Mouse (Mus musculus) embryonic facial prominence, embryonic 11.5 days (tissue): ENCODE measurements around the gene Stpg4. TPM values are rescaled to one million over a fixed set of nuclear protein-coding genes. Genes with fewer than 3 reads are reported as not detected.
A peak's percentile ranks its signal among the peaks of the same experiment; 100 is the strongest.

ENCODE experiments used
- ATAC-seq: fragments of 200-750 bp; cut with Nextera tagmentation; replicated peaks from 2 replicates; pipeline ENCODE4 v1.8.0; 2017; ENCODE audit warnings: low read depth; ENCODE audit not compliant: insufficient number of reproducible peaks, low FRiP score, low TSS enrichment
- DNase-seq: peaks from one replicate; pipeline ENCODE4 v3.0.0-alpha.2; 2015; ENCODE audit warnings: low spot score
- H3K27ac ChIP-seq: fragments of 300-500 bp; sonication (generic); replicated peaks from 2 replicates; pipeline ENCODE4 v1.5.1; 2014; ENCODE audit warnings: mild to moderate bottlenecking, low read depth, low read length, control low read depth
- H3K27me3 ChIP-seq: fragments of 300-500 bp; sonication (generic); 2 replicates; pipeline ENCODE4 v1.6.1; 2014; ENCODE audit warnings: mild to moderate bottlenecking, low read length, moderate library complexity, mixed read lengths; ENCODE audit not compliant: control insufficient read depth, insufficient read depth
- H3K36me3 ChIP-seq: fragments of 300-500 bp; sonication (generic); replicated peaks from 2 replicates; pipeline ENCODE4 v1.6.1; 2014; ENCODE audit warnings: low read depth, mild to moderate bottlenecking, low read length, moderate library complexity, mixed read lengths; ENCODE audit not compliant: control insufficient read depth, insufficient read depth
- H3K4me1 ChIP-seq: fragments of 300-500 bp; sonication (generic); 2 replicates; pipeline ENCODE4 v1.6.1; 2014; ENCODE audit warnings: low read length, mixed read lengths; ENCODE audit not compliant: control insufficient read depth, insufficient read depth
- H3K4me2 ChIP-seq: fragments of 300-500 bp; sonication (generic); 2 replicates; pipeline ENCODE4 v1.6.1; 2014; ENCODE audit warnings: low read depth, mild to moderate bottlenecking, control low read depth, low read length, moderate library complexity
- H3K4me3 ChIP-seq: fragments of 300-500 bp; sonication (generic); 2 replicates; pipeline ENCODE4 v1.5.1; 2014; ENCODE audit warnings: low read depth, low read length, control low read depth
- H3K9ac ChIP-seq: fragments of 300-500 bp; sonication (generic); replicated peaks from 2 replicates; pipeline ENCODE4 v1.6.1; 2014; ENCODE audit warnings: mild to moderate bottlenecking, control low read depth, low read length
- H3K9me3 ChIP-seq: fragments of 300-500 bp; sonication (generic); replicated peaks from 2 replicates; pipeline ENCODE4 v1.6.1; 2016; ENCODE audit warnings: mild to moderate bottlenecking, low read length, inconsistent platforms, mixed read lengths; ENCODE audit not compliant: control insufficient read depth
- WGBS: fragments of 180-500 bp; shearing (Covaris S2); extraction: QIAGEN DNeasy Blood & Tissue Kit; methylation state at CpG from one replicate; pipeline ENCODE4 v1.1.7; 2014; 5-methylcytosine and 5-hydroxymethylcytosine counted together
- polyA plus RNA-seq: library from polyadenylated mRNA; unstranded; fragments of >200 nt; fragmentation: Nextera tagmentation; extraction: Ambion mirVana; gene quantifications from 2 replicates; pipeline ENCODE4 v1.2.1, GENCODE M21; 2014

Gene Stpg4
- polyA plus RNA-seq, 1 experiment from 2014 or later = not detected

- Histone ChIP-seq H3K27ac (no peak overlapping the region), H3K9ac (no peak overlapping the region), H3K4me2 (no peak overlapping the region), H3K4me3 (no peak overlapping the region), H3K9me3 (no peaks in the 10 kb centered on the region), H3K27me3 (no peaks in the 10 kb centered on the region), H3K36me3 (no peaks in the 10 kb centered on the region), H3K4me1 (no peaks in the 10 kb centered on the region)
- ATAC-seq (no peak), DNase-seq (no peak)
- 46% methylated on average over 5 of the region's 5 CpGs for WGBS
These were observed 40.5 kb downstream of the Stpg4 start for GRCm38 (mm10) chr17:87387068-87387467.

GRCm38 (mm10) chr17:87385835-87386234 lies 41.7 kb downstream of the Stpg4 start:
- Histone ChIP-seq H3K4me2 (no peak overlapping the region), H3K9ac (no peak overlapping the region), H3K27me3 (no peaks in the 10 kb centered on the region), H3K36me3 (no peaks in the 10 kb centered on the region), H3K27ac (no peak overlapping the region), H3K9me3 (no peaks in the 10 kb centered on the region), H3K4me3 (no peak overlapping the region), H3K4me1 (no peaks in the 10 kb centered on the region)
- 84% methylated on average over 3 of the region's 3 CpGs for whole genome bisulfite sequencing
- DNase-seq (no peak), ATAC-seq (no peak)

- no peak overlapping the region for H3K4me3 ChIP-seq
- H3K9me3 ChIP-seq = no peaks in the 10 kb centered on the region
- no peaks in the 10 kb centered on the region for H3K36me3 ChIP-seq
- DNase-seq (no peak), ATAC-seq (no peak)
- no peaks in the 10 kb centered on the region for H3K27me3 ChIP-seq
- no peak overlapping the region for H3K4me2 ChIP-seq
- H3K27ac ChIP-seq = no peak overlapping the region
- 89% methylated on average over 9 of the region's 9 CpGs for WGBS
- H3K4me1 ChIP-seq = peaks cover 3% of the 10 kb centered on the region
- no peak overlapping the region for H3K9ac ChIP-seq
These were observed 46.9 kb downstream of the Stpg4 start for GRCm38 (mm10) chr17:87380681-87381080.

- peaks cover 3% of the 10 kb centered on the region for H3K4me1 ChIP-seq
- DNase-seq = no peak
These were observed 47.7 kb downstream of the Stpg4 start for GRCm38 (mm10) chr17:87379821-87380220.

GRCm38 (mm10) chr17:87379160-87379624 lies 48.3 kb downstream of the Stpg4 start:
- Histone ChIP-seq H3K27ac (no peak overlapping the region), H3K9me3 (no peaks in the 10 kb centered on the region), H3K4me3 (no peak overlapping the region), H3K4me1 (peaks cover 3% of the 10 kb centered on the region), H3K9ac (no peak overlapping the region), H3K4me2 (no peak overlapping the region), H3K27me3 (no peaks in the 10 kb centered on the region), H3K36me3 (no peaks in the 10 kb centered on the region)
- ATAC-seq (no peak), DNase-seq (no peak)
- WGBS = 84% methylated on average over 11 of the region's 11 CpGs

More at GRCm38 (mm10) chr17:87379821-87380220, 47.7 kb downstream of the Stpg4 start:
- ATAC-seq = no peak
- Histone ChIP-seq H3K4me3 (no peak overlapping the region), H3K27me3 (no peaks in the 10 kb centered on the region), H3K36me3 (no peaks in the 10 kb centered on the region), H3K9ac (peak overlapping the region; percentile 34; the same call in 1 of the 2 replicates), H3K27ac (no peak overlapping the region), H3K9me3 (no peaks in the 10 kb centered on the region), H3K4me2 (no peak overlapping the region)
- WGBS = 51% methylated on average over 8 of the region's 10 CpGs

GRCm38 (mm10) chr17:87378354-87379159 lies 49.0 kb downstream of the Stpg4 start:
- Histone ChIP-seq H3K9ac (no peak overlapping the region), H3K36me3 (no peaks in the 10 kb centered on the region), H3K27me3 (no peaks in the 10 kb centered on the region), H3K4me3 (no peak overlapping the region), H3K27ac (no peak overlapping the region), H3K4me2 (no peak overlapping the region), H3K9me3 (no peaks in the 10 kb centered on the region), H3K4me1 (peaks cover 3% of the 10 kb centered on the region)
- peak; percentile 55 for DNase-seq
- WGBS = 65% methylated on average over 16 of the region's 16 CpGs
- peak; percentile 42; the same call in 1 of the 2 replicates for ATAC-seq

GRCm38 (mm10) chr17:87377536-87377935 lies 50.0 kb downstream of the Stpg4 start:
- Histone ChIP-seq H3K4me3 (no peak overlapping the region), H3K9ac (no peak overlapping the region), H3K4me1 (peaks cover 3% of the 10 kb centered on the region), H3K36me3 (no peaks in the 10 kb centered on the region), H3K4me2 (no peak overlapping the region), H3K27ac (no peak overlapping the region; the same call in 1 of the 2 replicates), H3K9me3 (no peaks in the 10 kb centered on the region), H3K27me3 (no peaks in the 10 kb centered on the region)
- no peak for DNase-seq
- ATAC-seq = no peak
- WGBS = 51% methylated on average over 6 of the region's 6 CpGs

GRCm38 (mm10) chr17:87376831-87377471 lies 50.6 kb downstream of the Stpg4 start:
- H3K36me3 ChIP-seq = no peaks in the 10 kb centered on the region
- no peaks in the 10 kb centered on the region for H3K9me3 ChIP-seq
- ATAC-seq = 0 out of 2 replicates have a peak, but pooled peaks have one; percentile 26
- no peak overlapping the region for H3K4me3 ChIP-seq
- H3K27ac ChIP-seq = no peak overlapping the region; the same call in 1 of the 2 replicates
- H3K27me3 ChIP-seq = no peaks in the 10 kb centered on the region
- no peak for DNase-seq
- no peak overlapping the region for H3K9ac ChIP-seq
- H3K4me2 ChIP-seq = no peak overlapping the region
- 60% methylated on average over 6 of the region's 6 CpGs for WGBS
- peaks cover 3% of the 10 kb centered on the region for H3K4me1 ChIP-seq
